Mouse (Mus musculus) megakaryocyte progenitor cell, adult 5-6 weeks (primary cell): ENCODE measurements at regions not wholly inside any gene's neighbourhood (a gene's known extent, or its start where the extent isn't known, plus 50 kb on each side); places are given as distances from the start of the nearest gene placed in this dataset.

Experiments
- ATAC-seq: replicated peaks from 2 replicates; pipeline ENCODE4 v1.8.0; 2016; ENCODE audit warnings: mild to moderate bottlenecking, moderate TSS enrichment, inconsistent platforms; ENCODE audit not compliant: poor library complexity

DNA sequence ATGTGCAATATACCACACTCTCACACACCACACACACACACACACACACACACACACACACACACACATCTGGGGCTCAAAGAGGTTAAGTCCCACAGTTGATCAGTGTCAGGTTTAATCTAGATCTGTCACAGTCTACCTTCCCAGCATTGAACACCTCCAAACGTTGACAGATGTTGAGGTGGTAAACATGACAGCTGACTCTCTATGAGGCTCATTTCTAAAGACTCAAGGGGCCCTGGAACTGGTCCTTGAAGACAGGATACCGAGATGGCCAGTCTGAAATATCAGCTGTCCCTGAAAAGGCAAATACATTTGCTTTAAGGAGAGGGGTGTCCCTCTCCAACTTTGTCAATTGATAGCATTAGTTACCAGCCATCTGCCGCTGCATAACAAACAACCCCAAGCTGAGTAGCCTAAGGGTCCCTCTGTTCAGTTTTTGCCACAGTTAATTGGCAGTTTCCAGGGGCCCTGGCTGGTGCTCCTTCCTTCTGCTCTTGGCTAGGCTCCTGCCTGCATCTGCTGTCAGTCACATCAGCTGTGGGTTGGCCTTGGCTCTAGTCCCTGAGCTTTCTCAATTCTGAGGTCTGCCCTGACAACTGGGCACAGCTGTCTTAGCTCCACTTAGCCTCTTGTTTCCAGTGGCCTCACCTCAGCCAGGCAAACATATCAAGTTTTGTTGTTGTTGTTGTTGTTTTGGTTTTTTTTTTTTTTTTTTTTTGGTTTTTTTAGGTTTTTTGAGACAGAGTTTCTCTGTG lies 73.5 kb upstream of the Ctnnb1 start:
- ATAC-seq: peak; percentile 82

DNA sequence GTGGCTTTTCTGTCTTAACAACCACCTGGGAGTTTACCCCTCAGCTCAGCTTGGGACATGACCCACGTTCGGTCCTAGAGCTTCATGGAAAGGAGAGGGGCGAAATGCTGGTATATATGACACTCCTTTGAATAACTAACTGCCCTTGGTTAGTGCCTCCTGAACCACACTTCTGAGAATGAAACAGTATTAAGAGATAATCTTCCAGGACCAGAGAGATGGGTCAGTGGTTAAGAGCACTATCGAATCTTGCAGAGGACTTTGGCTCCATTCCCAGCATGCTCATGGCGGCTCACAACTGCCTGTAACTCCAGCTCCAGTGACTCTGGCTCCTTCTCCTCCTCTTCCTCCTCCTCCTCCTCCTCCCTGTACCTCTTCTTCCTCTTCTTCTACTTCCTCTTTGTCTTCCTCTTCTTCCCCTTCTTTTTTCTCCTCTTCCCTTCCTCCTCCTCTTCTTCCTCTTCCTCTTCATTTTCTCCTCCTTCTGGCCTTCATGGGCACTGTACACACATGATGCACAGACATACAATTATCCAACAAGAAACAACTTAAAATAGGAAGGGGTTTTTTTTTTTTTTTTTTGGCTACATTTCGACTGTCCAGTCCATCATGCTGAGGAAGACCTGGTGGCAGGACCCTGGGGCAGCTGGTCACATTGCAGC lies 71.0 kb upstream of the Ctnnb1 start:
- ATAC-seq: peak; percentile 75

- no peak for ATAC-seq
These were observed 67.9 kb upstream of the Ctnnb1 start for GRCm38 (mm10) chr9:120860969-120861595.

DNA sequence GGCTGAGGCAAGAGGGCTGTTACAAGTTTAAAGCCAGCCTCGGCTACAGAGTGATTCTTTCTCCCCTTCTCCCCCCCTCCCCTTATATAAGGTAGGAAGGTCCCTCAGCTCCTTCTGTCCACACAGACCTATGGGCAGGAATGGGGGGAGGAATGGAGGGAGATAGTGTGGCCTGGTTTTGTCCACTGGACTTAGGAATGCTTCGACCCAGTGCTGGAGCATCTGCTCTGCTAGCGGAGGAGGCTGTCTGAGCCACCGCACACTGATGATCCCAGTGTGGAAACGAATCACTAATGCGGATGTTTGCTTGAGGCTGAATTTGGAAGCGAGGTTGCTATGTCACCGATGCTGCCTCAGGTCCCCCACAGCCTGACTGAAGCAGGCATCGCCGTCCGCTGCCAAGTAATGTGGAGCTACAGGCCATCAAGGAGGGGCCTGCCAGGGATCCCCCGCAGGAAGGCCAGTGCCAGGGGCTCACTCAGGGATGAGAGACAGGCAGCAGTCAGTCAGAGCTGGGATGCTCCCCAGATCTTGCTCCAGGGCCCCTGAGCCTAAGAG lies 67.1 kb upstream of the Ctnnb1 start:
- ATAC-seq: no peak

DNA sequence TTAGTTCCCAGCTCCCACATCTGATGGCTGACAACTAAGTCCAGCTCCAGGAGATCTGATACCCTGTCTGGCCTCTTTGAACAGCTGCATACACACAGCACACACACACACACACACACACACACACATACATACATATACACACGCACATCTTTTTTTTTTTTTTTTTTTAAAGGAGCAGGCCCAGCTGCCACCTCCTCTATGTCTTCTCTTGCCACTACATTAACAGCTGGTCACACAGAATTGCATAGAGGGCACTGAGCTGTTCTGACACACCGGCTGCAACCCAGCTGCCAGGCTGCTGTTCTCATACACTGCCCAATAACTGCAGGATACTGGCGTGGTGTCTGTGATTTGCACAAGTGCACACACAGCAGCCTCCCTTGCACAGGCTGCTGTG lies 64.6 kb upstream of the Ctnnb1 start:
- ATAC-seq: no peak

GRCm38 (mm10) chr9:120866251-120866650 lies 62.8 kb upstream of the Ctnnb1 start:
- ATAC-seq: peak; percentile 4; the same call in 1 of the 2 replicates

DNA sequence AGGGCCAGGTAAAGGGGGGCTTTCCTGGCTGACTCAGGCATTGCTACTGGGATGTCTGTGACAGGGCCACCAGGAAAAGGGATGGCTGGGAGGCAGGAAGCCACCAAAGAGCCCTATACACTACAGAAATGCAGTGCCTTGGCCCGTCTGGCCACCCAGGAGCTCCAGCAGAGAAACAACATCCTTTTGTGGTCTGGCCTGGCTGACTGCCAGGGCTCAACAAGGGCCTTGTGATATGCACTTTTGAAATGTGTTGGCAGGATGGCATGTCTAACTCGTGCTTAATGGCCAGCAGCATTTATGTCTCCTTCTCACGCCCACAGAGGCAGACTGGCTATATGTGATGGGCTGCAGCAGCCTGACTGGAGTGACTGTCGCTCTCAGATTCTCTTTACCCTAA lies 62.3 kb upstream of the Ctnnb1 start:
- ATAC-seq: peak; percentile 68

GRCm38 (mm10) chr9:120867861-120868260 lies 61.2 kb upstream of the Ctnnb1 start:
- no peak for ATAC-seq

DNA sequence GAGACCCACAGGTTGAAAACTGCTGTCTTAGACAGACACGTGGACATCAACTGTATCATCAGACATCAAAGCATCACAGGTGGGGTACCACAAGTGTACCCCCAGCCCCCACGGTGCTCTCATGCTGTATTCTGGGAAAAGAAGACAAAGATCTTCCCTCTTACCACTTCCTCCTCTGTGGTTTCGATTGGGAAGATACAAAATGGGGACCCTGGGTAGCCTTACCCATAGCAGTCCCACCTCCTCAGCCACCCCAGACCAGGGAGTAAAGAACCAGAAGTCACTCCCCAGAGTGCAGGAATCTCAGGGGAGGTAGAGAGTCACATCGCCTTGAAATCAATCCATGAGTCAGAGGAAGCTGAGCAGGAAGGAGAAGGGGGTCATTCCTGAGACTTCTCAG lies 60.7 kb upstream of the Ctnnb1 start:
- ATAC-seq: 0 out of 2 replicates have a peak, but pooled peaks have one; percentile 14

DNA sequence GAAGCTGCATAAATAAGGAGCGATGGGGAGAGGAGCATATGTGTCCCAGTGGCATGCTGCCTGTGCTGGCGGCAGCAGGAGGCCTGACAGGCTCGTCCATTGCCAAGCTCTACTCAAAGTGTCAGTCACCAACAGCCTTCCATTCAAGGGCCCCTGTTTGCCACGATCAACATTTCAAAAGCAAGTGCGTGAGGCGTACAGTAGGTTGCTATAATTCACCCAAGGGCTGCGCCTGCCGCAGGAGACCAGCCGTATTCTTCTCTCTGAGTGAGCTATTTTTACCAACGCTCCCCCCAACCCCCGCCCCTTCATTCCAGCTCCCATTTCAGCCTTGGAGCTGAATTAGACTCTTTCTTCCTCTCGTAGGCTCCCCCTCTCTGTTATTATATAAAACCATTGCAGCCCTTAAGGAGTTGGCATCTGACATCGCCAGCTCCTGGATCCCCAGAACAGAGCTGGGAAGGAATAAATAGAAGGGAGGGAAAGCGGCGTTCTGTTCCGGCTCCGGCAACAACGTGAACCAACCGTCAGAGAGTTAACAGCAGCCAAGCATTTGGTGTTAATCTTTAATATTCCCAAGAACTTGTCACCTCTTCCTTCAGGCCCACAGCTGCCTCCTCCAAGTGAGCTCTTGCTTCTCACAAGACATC lies 59.5 kb upstream of the Ctnnb1 start:
- no peak for ATAC-seq

GRCm38 (mm10) chr9:120873293-120873692 lies 55.7 kb upstream of the Ctnnb1 start:
- no peak for ATAC-seq

GRCm38 (mm10) chr9:120874416-120874976 lies 54.5 kb upstream of the Ctnnb1 start:
- no peak for ATAC-seq

- no peak for ATAC-seq
These were observed 51.9 kb upstream of the Ctnnb1 start for GRCm38 (mm10) chr9:120877101-120877500.
